Mouse (Mus musculus) megakaryocyte, embryonic 14.5 days (primary cell): ENCODE data around the gene Adamtsl1.

Experiments
- FLI1 ChIP-seq: IDR thresholded peaks from 2 replicates; pipeline ENCODE4 v1.6.1; 2012; ENCODE audit warnings: low read length, inconsistent platforms, mixed read lengths
- GATA1 ChIP-seq: IDR thresholded peaks from 3 replicates; pipeline ENCODE4 v1.6.1; 2012; ENCODE audit warnings: mixed read lengths, low read length, inconsistent platforms, borderline replicate concordance

- TF ChIP-seq FLI1 (no peak), GATA1 (no peak)
Observed at GRCm38 (mm10) chr4:86426549-86426948, 912.6 kb downstream of the Adamtsl1 start.
